Mouse (Mus musculus) forebrain, embryonic 14.5 days (tissue): ENCODE measurements around the gene Dcst2. TPM values are rescaled to one million over a fixed set of nuclear protein-coding genes. Genes with fewer than 3 reads are reported as not detected.
A peak's percentile ranks its signal among the peaks of the same experiment; 100 is the strongest.

ENCODE experiments used
- ATAC-seq: fragments of 200-750 bp; cut with Nextera tagmentation; 2 replicates; pipeline ENCODE4 v1.8.0; 2017; ENCODE audit warnings: mild to moderate bottlenecking, moderate library complexity
- DNase-seq: peaks from one replicate; pipeline ENCODE4 v3.0.0-alpha.2; 2015; ENCODE audit warnings: low spot score
- H3K27ac ChIP-seq: fragments of 300-500 bp; sonication (generic); 2 replicates; pipeline ENCODE4 v1.5.1; 2014; ENCODE audit warnings: low read depth, mild to moderate bottlenecking, control low read depth, low read length, moderate library complexity
- H3K27me3 ChIP-seq: fragments of 300-500 bp; sonication (generic); replicated peaks from 2 replicates; pipeline ENCODE4 v1.6.1; 2014; ENCODE audit warnings: low read length, control low read depth, mixed read lengths; ENCODE audit not compliant: control insufficient read depth, insufficient read depth
- H3K36me3 ChIP-seq: fragments of 300-500 bp; sonication (generic); 2 replicates; pipeline ENCODE4 v1.6.1; 2014; ENCODE audit warnings: low read length, control low read depth; ENCODE audit not compliant: control insufficient read depth, insufficient read depth
- H3K4me1 ChIP-seq: fragments of 300-500 bp; sonication (generic); 2 replicates; pipeline ENCODE4 v1.6.1; 2014; ENCODE audit warnings: antibody characterized with exemption, low read length, control low read depth; ENCODE audit not compliant: control insufficient read depth, insufficient read depth
- H3K4me2 ChIP-seq: fragments of 300-500 bp; sonication (generic); 2 replicates; pipeline ENCODE4 v1.6.1; 2014; ENCODE audit warnings: mild to moderate bottlenecking, control low read depth, low read length
- H3K4me3 ChIP-seq: fragments of 300-500 bp; sonication (generic); 2 replicates; pipeline ENCODE4 v1.5.1; 2014; ENCODE audit warnings: low read depth, low read length, control low read depth
- H3K9ac ChIP-seq: fragments of 300-500 bp; sonication (generic); 2 replicates; pipeline ENCODE4 v1.6.1; 2014; ENCODE audit warnings: mild to moderate bottlenecking, low read length, control low read depth, moderate library complexity
- H3K9me3 ChIP-seq: fragments of 300-500 bp; sonication (generic); replicated peaks from 2 replicates; pipeline ENCODE4 v1.6.1; 2016; ENCODE audit warnings: low read length, control low read depth, mixed read lengths; ENCODE audit not compliant: control insufficient read depth
- WGBS: fragments of 180-500 bp; shearing (Covaris S2); extraction: QIAGEN DNeasy Blood & Tissue Kit; methylation state at CpG from one replicate; pipeline ENCODE4 v1.1.7; 2014; 5-methylcytosine and 5-hydroxymethylcytosine counted together
- polyA plus RNA-seq: library from polyadenylated mRNA; unstranded; fragments of >200 nt; fragmentation: Nextera tagmentation; extraction: Ambion mirVana; gene quantifications from 2 replicates; pipeline ENCODE4 v1.2.1, GENCODE M21; 2014

Gene Dcst2
- polyA plus RNA-seq, 1 experiment from 2014 or later, result 0.08 TPM

DNA sequence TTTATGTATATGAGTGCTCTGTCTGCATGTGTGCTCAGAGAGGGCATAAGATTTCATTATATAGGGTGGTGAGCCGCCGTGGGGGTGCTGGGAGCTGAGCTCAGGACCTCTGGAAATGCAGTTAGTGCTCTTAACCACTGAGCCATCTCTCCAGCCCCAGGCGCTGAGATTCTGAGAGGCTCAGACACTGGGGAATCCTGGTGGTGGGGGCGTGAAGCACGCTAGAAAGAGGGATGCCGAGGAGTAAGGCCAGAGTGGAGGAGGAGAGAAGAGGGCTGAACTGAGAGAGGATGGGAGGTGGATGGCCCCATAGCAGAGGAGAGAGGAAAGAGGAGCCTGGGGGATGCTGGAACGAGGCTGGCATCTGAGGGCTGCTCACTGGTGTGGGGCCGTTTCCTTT lies 2.9 kb downstream of the Dcst2 start:
- H3K9ac ChIP-seq, result no peak overlapping the region
- no peak overlapping the region for H3K4me2 ChIP-seq
- H3K27ac ChIP-seq, result no peak overlapping the region
- H3K4me3 ChIP-seq, result no peak overlapping the region
- WGBS, result 51% methylated on average over 8 of the region's 8 CpGs
- H3K9me3 ChIP-seq, result no peaks in the 10 kb centered on the region
- no peaks in the 10 kb centered on the region for H3K4me1 ChIP-seq
- no peak for DNase-seq
- H3K27me3 ChIP-seq, result no peaks in the 10 kb centered on the region
- H3K36me3 ChIP-seq, result no peaks in the 10 kb centered on the region
- no peak for ATAC-seq

DNA sequence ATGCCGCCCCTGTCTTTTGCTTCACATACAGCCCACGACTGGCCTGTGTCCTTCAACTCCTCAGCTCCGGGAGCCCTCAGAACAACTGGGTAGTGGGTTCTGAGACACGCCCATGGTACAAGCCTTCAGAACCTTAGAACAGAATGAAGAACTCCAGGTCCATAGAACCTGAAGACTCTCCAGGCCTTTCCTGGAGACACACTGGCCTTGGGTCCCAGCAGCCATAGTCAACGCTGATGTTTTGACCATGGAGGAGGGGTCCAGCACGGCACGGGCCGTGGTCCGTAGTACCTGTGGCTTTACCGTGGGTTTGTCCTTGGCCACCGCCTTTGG lies 3.3 kb downstream of the Dcst2 start, which contains the start of gene Dcst1:
Gene Dcst1 (minus strand): TSS at position 101 of the 333 bp plus-strand sequence.
- Histone ChIP-seq H3K27me3 (no peaks in the 10 kb centered on the region), H3K9me3 (no peaks in the 10 kb centered on the region), H3K27ac (no peak within 1 kb of the TSS), H3K4me2 (no peak within 1 kb of the TSS), H3K9ac (no peak within 1 kb of the TSS), H3K4me1 (no peaks in the 10 kb centered on the region), H3K4me3 (no peak within 1 kb of the TSS), H3K36me3 (no peaks in the 10 kb centered on the region)
- no peak for DNase-seq
- WGBS, result 87% methylated on average over 11 of the region's 11 CpGs
- no peak for ATAC-seq

DNA sequence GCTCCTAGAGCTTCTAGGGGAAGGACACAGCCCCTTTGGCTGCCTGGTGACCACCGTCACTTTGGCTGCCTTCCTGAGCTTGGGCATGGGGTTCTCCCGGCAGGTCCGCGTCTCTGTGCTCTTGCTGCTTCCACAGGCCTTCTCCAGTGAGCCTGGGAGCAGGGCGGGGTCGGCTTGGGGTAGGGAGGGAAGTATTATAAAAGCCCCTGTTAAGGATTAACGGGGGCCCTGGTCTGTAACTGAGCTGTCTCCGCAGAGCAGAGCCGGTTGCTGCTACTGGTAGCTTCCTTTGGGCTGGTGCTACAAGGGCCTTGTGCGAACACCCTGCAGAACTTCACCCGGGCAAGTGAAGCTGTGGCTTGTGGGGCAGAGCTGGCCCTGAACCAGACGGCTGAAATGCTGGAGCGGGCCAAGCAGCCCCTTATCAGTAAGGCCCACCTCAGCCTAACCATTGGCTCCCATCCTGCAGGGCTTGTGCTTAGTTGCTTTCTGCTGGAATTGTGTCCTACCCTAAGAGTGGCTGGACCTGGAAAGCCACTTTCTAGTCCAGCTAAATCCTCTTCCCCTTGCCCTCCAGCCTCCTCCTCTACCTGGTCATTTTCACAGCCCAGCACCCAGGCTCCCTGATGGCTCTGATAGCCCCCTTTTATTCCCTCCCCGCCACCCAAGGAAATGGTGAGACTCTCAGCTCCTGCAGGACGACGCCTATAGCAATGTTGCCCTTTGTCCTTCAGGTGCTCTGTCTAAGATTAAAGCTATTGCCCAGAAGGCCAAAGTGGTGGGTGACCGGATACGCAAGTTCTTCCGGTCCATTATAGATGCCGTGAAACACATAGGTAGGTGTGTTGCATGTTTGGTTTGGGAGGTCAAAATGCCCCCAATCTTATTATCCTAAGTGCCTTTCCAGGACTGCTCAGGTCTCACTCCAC lies 4.0 kb downstream of the Dcst2 start:
- Histone ChIP-seq H3K9ac (no peak overlapping the region), H3K9me3 (no peaks in the 10 kb centered on the region), H3K4me3 (no peak overlapping the region), H3K4me2 (no peak overlapping the region), H3K27ac (no peak overlapping the region), H3K36me3 (no peaks in the 10 kb centered on the region), H3K4me1 (no peaks in the 10 kb centered on the region), H3K27me3 (no peaks in the 10 kb centered on the region)
- 75% methylated on average over 20 of the region's 20 CpGs for WGBS
- DNase-seq (no peak), ATAC-seq (no peak)

DNA sequence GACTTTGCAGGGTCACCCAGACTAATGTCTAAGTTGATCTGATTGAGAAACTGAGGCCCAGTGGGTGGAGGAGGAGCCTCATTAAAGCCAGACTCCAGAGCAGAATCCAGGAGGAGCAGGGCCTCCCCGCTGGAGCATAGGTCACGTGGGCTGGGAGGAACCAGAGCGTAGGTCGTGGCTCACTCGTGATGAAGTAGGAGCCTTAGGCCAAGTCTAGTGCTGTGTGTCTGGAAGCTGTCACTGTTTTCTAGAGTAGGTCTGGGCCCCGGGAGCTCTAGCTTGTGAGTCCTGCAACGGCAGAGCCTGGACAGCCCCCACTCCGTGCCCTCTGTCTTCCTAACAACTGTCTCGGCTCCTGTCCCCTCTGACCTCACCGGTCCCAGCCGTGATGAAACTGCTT lies 5.6 kb downstream of the Dcst2 start:
- Histone ChIP-seq H3K4me1 (no peaks in the 10 kb centered on the region), H3K9me3 (no peaks in the 10 kb centered on the region), H3K27ac (no peak overlapping the region), H3K36me3 (no peaks in the 10 kb centered on the region), H3K27me3 (no peaks in the 10 kb centered on the region), H3K4me3 (no peak overlapping the region), H3K4me2 (no peak overlapping the region), H3K9ac (no peak overlapping the region)
- 83% methylated on average over 11 of the region's 11 CpGs for WGBS
- ATAC-seq, result no peak
- DNase-seq, result no peak

DNA sequence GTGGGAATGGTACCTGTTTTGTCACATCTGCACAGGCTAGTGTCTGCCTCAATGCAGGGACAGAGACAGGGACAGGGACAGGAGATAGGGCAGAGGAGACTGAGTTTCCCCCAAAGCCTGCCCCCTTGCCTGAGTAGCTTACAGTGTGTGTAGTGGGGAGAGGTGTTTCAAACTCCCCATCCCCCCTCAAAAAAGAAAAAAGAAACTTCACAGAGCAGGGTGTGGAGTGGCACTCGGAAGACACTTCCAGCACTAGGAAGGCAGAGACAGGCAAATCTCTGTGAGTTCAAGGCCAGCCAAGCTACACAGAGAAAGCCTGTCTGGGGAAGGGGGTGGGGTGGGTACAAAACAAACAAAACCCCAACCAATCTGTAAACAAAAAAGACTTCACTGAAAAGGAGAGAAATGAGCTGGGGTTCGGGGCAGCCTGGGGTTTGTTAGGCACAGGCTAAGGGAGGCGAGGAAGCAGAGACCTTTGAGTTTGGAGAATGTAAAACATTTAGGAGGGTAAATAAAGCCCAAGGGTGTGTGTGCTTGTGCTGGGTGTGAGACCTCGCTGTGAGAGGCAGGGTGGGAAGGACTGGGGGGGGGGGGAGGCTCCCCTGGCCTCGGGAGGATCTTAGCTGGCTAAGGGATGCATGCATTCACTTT lies 11.9 kb downstream of the Dcst2 start:
- H3K4me2 ChIP-seq, result no peak overlapping the region
- H3K27me3 ChIP-seq, result no peaks in the 10 kb centered on the region
- no peaks in the 10 kb centered on the region for H3K4me1 ChIP-seq
- DNase-seq (no peak), ATAC-seq (no peak)
- no peak overlapping the region for H3K27ac ChIP-seq
- no peak overlapping the region for H3K9ac ChIP-seq
- no peak overlapping the region for H3K4me3 ChIP-seq
- H3K36me3 ChIP-seq, result no peaks in the 10 kb centered on the region
- no peaks in the 10 kb centered on the region for H3K9me3 ChIP-seq
- WGBS, result 45% methylated on average over 5 of the region's 5 CpGs

DNA sequence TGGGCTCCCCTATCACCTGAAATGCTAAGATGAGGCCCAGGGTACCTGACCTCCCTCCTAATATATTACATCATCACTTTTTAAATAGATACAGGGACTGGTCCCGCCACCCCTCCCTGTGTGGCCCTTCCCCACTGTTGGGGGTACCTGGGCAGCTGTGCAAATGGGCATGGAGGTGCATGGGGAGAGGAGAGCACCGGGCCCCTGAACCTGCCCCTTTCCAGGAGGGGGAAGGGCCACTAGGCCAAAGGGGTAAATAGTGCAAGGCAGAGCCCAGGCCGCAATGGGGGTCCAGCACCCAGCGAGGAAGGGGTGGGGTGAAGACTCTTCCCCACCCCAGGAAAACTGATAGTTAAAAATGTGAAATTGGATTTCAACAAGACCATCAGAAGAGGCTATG lies 16.1 kb downstream of the Dcst2 start:
- ATAC-seq (peak; percentile 41), DNase-seq (no peak)
- Histone ChIP-seq H3K4me2 (peak overlapping the region; percentile 87; the same call in 1 of the 2 replicates), H3K27ac (no peak overlapping the region), H3K9ac (no peak overlapping the region; the same call in 1 of the 2 replicates), H3K27me3 (no peaks in the 10 kb centered on the region), H3K4me3 (no peak overlapping the region), H3K9me3 (no peaks in the 10 kb centered on the region), H3K36me3 (no peaks in the 10 kb centered on the region), H3K4me1 (no peaks in the 10 kb centered on the region)
- 68% methylated on average over 4 of the region's 4 CpGs for WGBS

DNA sequence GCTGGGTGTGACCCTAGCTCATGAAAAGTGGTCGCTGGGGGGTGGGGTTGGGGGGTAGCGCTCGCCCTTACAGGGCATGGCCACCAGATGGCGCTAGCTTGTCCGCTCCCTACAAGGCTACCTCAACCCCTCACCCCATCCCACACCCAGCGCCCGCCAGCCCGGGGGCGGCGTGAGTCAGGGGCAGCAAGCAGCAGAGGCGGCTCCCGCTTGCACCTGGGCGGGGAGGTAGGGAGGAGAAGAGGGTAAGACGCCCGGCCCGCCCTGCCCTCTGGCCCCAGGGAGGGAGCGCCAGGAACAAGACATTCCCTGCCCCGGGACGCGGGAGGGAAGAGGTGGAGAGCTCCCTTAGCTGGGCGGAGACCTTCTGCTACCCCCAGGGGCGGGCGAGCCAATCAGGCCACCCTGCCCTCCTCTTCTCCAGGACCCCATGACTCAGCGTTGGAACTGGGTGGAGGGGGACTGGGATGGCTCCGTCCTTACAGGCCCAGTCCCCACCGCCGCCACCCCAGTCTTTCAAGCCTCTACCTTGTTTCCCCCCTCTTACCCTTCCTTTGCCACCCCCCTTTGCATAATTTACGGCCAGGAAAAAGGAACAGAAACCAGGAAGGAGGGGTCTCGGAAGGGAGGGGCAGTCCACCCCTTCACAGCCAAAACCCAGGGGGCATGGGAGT lies 16.8 kb downstream of the Dcst2 start:
- H3K4me3 ChIP-seq, result peak overlapping the region; percentile 45
- H3K27me3 ChIP-seq, result no peaks in the 10 kb centered on the region
- H3K9me3 ChIP-seq, result no peaks in the 10 kb centered on the region
- peak overlapping the region; percentile 72 for H3K9ac ChIP-seq
- DNase-seq, result peak; percentile 81
- peak; percentile 94 for ATAC-seq
- H3K27ac ChIP-seq, result no peak overlapping the region
- 2% methylated on average over 25 of the region's 29 CpGs for WGBS
- peak overlapping the region; percentile 87 for H3K4me2 ChIP-seq
- H3K36me3 ChIP-seq, result no peaks in the 10 kb centered on the region
- no peaks in the 10 kb centered on the region for H3K4me1 ChIP-seq

DNA sequence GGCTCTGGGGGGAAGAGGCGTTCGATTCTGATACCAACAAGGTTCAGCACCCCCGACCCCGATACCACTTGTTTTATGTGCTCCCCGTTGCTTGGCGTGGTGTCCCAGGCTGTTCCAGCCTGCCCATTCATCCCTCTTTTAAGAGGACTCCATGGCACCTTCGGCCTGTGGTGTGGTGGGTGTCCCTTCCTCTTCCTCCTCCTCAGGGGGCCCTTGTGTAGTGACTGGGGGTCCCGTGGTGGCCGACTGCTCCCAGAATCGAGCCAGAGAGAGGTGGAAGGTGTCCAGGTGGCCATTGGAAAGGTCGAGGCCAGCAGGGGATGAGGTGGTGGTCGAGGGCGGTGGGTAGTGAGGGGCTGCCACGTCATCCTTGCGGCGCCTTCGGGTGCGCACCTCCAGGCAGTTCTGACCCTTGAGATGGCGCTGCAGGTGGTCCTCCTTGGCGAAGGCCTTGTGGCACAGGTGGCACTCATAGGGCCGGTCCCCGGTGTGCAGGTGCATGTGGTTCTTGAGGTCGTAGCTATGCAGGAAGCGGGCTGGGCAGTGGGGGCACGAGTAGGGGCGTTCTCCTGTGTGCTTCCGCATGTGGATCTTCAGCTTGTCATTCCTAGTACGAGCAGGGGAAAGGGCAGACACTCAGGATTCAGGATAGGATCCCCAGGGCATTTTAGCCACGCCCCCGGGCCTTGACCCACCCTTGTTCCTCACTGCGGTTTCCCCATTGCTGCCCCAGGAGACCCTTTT lies 17.8 kb downstream of the Dcst2 start:
- Histone ChIP-seq H3K9ac (no peak overlapping the region), H3K9me3 (no peaks in the 10 kb centered on the region), H3K27me3 (no peaks in the 10 kb centered on the region), H3K4me1 (no peaks in the 10 kb centered on the region), H3K4me2 (no peak overlapping the region), H3K36me3 (no peaks in the 10 kb centered on the region), H3K4me3 (no peak overlapping the region), H3K27ac (no peak overlapping the region)
- 89% methylated on average over 31 of the region's 31 CpGs for WGBS
- DNase-seq (no peak), ATAC-seq (no peak)
